Mouse (Mus musculus) layer of hippocampus, postnatal 14 days (tissue): ENCODE data around the gene Nt5c3. TPM values are rescaled to one million over a fixed set of nuclear protein-coding genes. Genes with fewer than 3 reads are reported as not detected.
"Not testable (repeated sequence)": the region's sequence is repeated elsewhere in the genome, so short reads cannot be mapped to it uniquely, and the experiment has no call there.

Experiments
- DNase-seq, 2 experiments: peaks; one replicate each; pipeline ENCODE4 v3.0.0; 2021 to 2022; ENCODE audit warnings: low spot score in 2 of 2, mixed read lengths in 1 of 2
- total RNA-seq, 2 experiments: library from RNA; stranded (reverse); gene quantifications; 2 replicates each; pipeline ENCODE4 v1.2.3; 2021

Nt5c3 gene
- total RNA-seq, 2 experiments from 2014 or later = 43.0 to 43.5 TPM

GRCm38 (mm10) chr6:56905486-56905885, 18.2 kb downstream of the Nt5c3 start:
- DNase-seq = no peak

- no peak for DNase-seq
These were observed 18.8 kb downstream of the Nt5c3 start for GRCm38 (mm10) chr6:56904982-56905381.

GRCm38 (mm10) chr6:56904330-56904729, 19.4 kb downstream of the Nt5c3 start:
- no peak for DNase-seq

- no peak for DNase-seq
These were observed 19.9 kb downstream of the Nt5c3 start for GRCm38 (mm10) chr6:56903831-56904230.

- DNase-seq = no peak
These were observed 20.9 kb downstream of the Nt5c3 start for GRCm38 (mm10) chr6:56902606-56903520.

- DNase-seq = no peak
These were observed 21.8 kb downstream of the Nt5c3 start for GRCm38 (mm10) chr6:56901824-56902386.

- no peak for DNase-seq
These were observed 22.4 kb downstream of the Nt5c3 start for GRCm38 (mm10) chr6:56901336-56901735.

GRCm38 (mm10) chr6:56899601-56900000, 24.1 kb downstream of the Nt5c3 start:
- no peak for DNase-seq

- DNase-seq = no peak
These were observed 33.0 kb downstream of the Nt5c3 start for GRCm38 (mm10) chr6:56890762-56891161.

GRCm38 (mm10) chr6:56888561-56888960, 35.2 kb downstream of the Nt5c3 start:
- no peak for DNase-seq

- no peak for DNase-seq
These were observed 44.3 kb downstream of the Nt5c3 start for GRCm38 (mm10) chr6:56879352-56879955.

GRCm38 (mm10) chr6:56877985-56878384, 45.7 kb downstream of the Nt5c3 start:
- DNase-seq = no peak

GRCm38 (mm10) chr6:56876870-56877269, 46.9 kb downstream of the Nt5c3 start:
- no peak for DNase-seq

GRCm38 (mm10) chr6:56870027-56870426, 53.7 kb downstream of the Nt5c3 start:
- no peak for DNase-seq

GRCm38 (mm10) chr6:56868565-56868964, 55.2 kb downstream of the Nt5c3 start:
- no peak for DNase-seq

GRCm38 (mm10) chr6:56866899-56867298, 56.8 kb downstream of the Nt5c3 start:
- not testable (repeated sequence) for DNase-seq

GRCm38 (mm10) chr6:56860205-56860848, 63.4 kb downstream of the Nt5c3 start:
- no peak for DNase-seq

GRCm38 (mm10) chr6:56856748-56857147, 67.0 kb downstream of the Nt5c3 start:
- DNase-seq = no peak

GRCm38 (mm10) chr6:56854803-56855202, 68.9 kb downstream of the Nt5c3 start:
- DNase-seq = no peak

- no peak for DNase-seq
These were observed 73.4 kb downstream of the Nt5c3 start for GRCm38 (mm10) chr6:56850315-56850714.

GRCm38 (mm10) chr6:56848974-56849373, 74.8 kb downstream of the Nt5c3 start:
- DNase-seq = no peak

GRCm38 (mm10) chr6:56844365-56844764, 79.4 kb downstream of the Nt5c3 start:
- no peak for DNase-seq
